Mouse (Mus musculus): Measurements from ENCODE around the gene Fam206a.

DNA sequence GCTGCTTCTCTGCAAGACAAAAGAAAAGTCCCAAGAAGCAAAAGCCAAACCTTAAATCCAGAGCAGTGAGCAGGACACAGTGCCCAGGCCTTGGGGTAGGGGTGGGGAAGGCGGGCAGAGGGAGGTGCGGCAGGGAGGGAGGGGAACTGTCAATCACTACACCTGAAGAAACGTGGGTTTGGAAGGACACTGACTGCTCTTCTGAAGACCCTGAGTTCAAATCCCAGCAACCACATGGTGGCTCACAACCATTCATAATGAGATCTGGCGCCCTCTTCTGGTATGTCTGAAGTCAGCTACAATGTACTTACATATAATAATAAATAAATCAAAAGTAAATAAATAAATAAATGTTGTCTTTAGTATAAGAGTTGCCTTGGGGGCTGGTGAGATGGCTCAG is 42.8 kb downstream of the Fam206a start:
- no peak for TF ChIP-seq CTCF (IDR thresholded peaks at IDR 0.05; ENCODE audit: borderline replicate concordance, insufficient read depth, low read depth, low read length)
- TF ChIP-seq POLR2A (IDR thresholded peaks at IDR 0.05; ENCODE audit: borderline replicate concordance, insufficient read depth, low read length), result no peak

Data from cerebellum, adult 2 months (tissue).